Mouse (Mus musculus) liver, embryonic 16.5 days (tissue): Measurements from ENCODE around the gene Socs2. TPM values are rescaled to one million over a fixed set of nuclear protein-coding genes. Genes with fewer than 3 reads are reported as not detected.
A peak's percentile ranks its signal among the peaks of the same experiment; 100 is the strongest.

Source experiments
- ATAC-seq: fragments of 200-750 bp; cut with Nextera tagmentation; 2 replicates; pipeline ENCODE4 v1.8.0; 2017; ENCODE audit warnings: low read depth, mild to moderate bottlenecking, moderate number of reproducible peaks, moderate library complexity
- H3K27ac ChIP-seq: fragments of 300-500 bp; sonication (generic); 2 replicates; pipeline ENCODE4 v1.5.1; 2014; ENCODE audit warnings: mild to moderate bottlenecking, low read length
- H3K27me3 ChIP-seq: fragments of 300-500 bp; sonication (generic); 2 replicates; pipeline ENCODE4 v1.6.1; 2014; ENCODE audit warnings: low read depth, low read length, mixed read lengths; ENCODE audit not compliant: control insufficient read depth, insufficient read depth
- H3K36me3 ChIP-seq: fragments of 300-500 bp; sonication (generic); 2 replicates; pipeline ENCODE4 v1.6.1; 2014; ENCODE audit warnings: mild to moderate bottlenecking; ENCODE audit not compliant: control insufficient read depth, insufficient read depth
- H3K4me1 ChIP-seq: fragments of 300-500 bp; sonication (generic); 2 replicates; pipeline ENCODE4 v1.6.1; 2014; ENCODE audit warnings: low read depth, low read length, mixed read lengths; ENCODE audit not compliant: control insufficient read depth
- H3K4me2 ChIP-seq: fragments of 300-500 bp; sonication (generic); 2 replicates; pipeline ENCODE4 v1.6.1; 2014; ENCODE audit warnings: low read depth, low read length, mixed read lengths
- H3K4me3 ChIP-seq: fragments of 300-500 bp; sonication (generic); 2 replicates; pipeline ENCODE4 v1.5.1; 2014; ENCODE audit warnings: low read depth, mild to moderate bottlenecking, low read length
- H3K9ac ChIP-seq: fragments of 300-500 bp; sonication (generic); 2 replicates; pipeline ENCODE4 v1.6.1; 2014; ENCODE audit warnings: low read depth, low read length
- H3K9me3 ChIP-seq: fragments of 300-500 bp; sonication (generic); replicated peaks from 2 replicates; pipeline ENCODE4 v1.6.1; 2016; ENCODE audit warnings: low read length; ENCODE audit not compliant: control insufficient read depth
- WGBS: fragments of 180-500 bp; shearing (Covaris S2); extraction: QIAGEN DNeasy Blood & Tissue Kit; methylation state at CpG from one replicate; pipeline ENCODE4 v1.1.7; 2014; ENCODE audit not compliant: insufficient replicate concordance; 5-methylcytosine and 5-hydroxymethylcytosine counted together
- polyA plus RNA-seq: library from polyadenylated mRNA; unstranded; fragments of >200 nt; fragmentation: Nextera tagmentation; extraction: Ambion mirVana; gene quantifications from 2 replicates; pipeline ENCODE4 v1.2.1, GENCODE M21; 2015

Gene Socs2
- polyA plus RNA-seq, 1 experiment from 2014 or later, result 5.4 TPM

- Histone ChIP-seq H3K9me3 (no peaks in the 10 kb centered on the region), H3K4me3 (no peak overlapping the region), H3K9ac (no peak overlapping the region), H3K27me3 (no peaks in the 10 kb centered on the region), H3K4me1 (no peaks in the 10 kb centered on the region), H3K36me3 (no peaks in the 10 kb centered on the region), H3K4me2 (no peak overlapping the region), H3K27ac (no peak overlapping the region)
- no peak for ATAC-seq
- 53% methylated on average over 12 of the region's 12 CpGs for WGBS
Observed at GRCm38 (mm10) chr10:95407541-95408160, 9.3 kb downstream of the Socs2 start.

- no peaks in the 10 kb centered on the region for H3K9me3 ChIP-seq
- no peak overlapping the region for H3K4me3 ChIP-seq
- no peak overlapping the region for H3K9ac ChIP-seq
- no peak overlapping the region for H3K27ac ChIP-seq
- no peaks in the 10 kb centered on the region for H3K4me1 ChIP-seq
- H3K4me2 ChIP-seq, result no peak overlapping the region
- H3K27me3 ChIP-seq, result no peaks in the 10 kb centered on the region
- no peak for ATAC-seq
- 67% methylated on average over 2 of the region's 2 CpGs for WGBS
- H3K36me3 ChIP-seq, result no peaks in the 10 kb centered on the region
Observed at GRCm38 (mm10) chr10:95404774-95405173, 12.2 kb downstream of the Socs2 start.

- WGBS, result 62% methylated on average over 13 of the region's 13 CpGs
- no peak overlapping the region for H3K9ac ChIP-seq
Observed at GRCm38 (mm10) chr10:95399689-95400354, 17.2 kb downstream of the Socs2 start.

GRCm38 (mm10) chr10:95398489-95398888 lies 18.5 kb downstream of the Socs2 start:
- Histone ChIP-seq H3K4me3 (no peak overlapping the region), H3K27me3 (peaks cover 11% of the 10 kb centered on the region), H3K9ac (no peak overlapping the region), H3K4me2 (no peak overlapping the region), H3K27ac (no peak overlapping the region), H3K9me3 (no peaks in the 10 kb centered on the region), H3K4me1 (no peaks in the 10 kb centered on the region), H3K36me3 (no peaks in the 10 kb centered on the region)
- 4% methylated on average over 16 of the region's 18 CpGs for WGBS
- ATAC-seq, result no peak

More at GRCm38 (mm10) chr10:95399689-95400354, 17.2 kb downstream of the Socs2 start:
- Histone ChIP-seq H3K27ac (no peak overlapping the region), H3K4me2 (no peak overlapping the region), H3K9me3 (no peaks in the 10 kb centered on the region), H3K4me1 (no peaks in the 10 kb centered on the region), H3K4me3 (no peak overlapping the region), H3K36me3 (no peaks in the 10 kb centered on the region), H3K27me3 (peaks cover 11% of the 10 kb centered on the region)
- no peak for ATAC-seq

- peaks cover 11% of the 10 kb centered on the region for H3K27me3 ChIP-seq
- no peaks in the 10 kb centered on the region for H3K4me1 ChIP-seq
- H3K9ac ChIP-seq, result no peak overlapping the region
- WGBS, result 56% methylated on average over 7 of the region's 7 CpGs
- H3K4me2 ChIP-seq, result no peak overlapping the region
- no peaks in the 10 kb centered on the region for H3K9me3 ChIP-seq
- no peak overlapping the region for H3K27ac ChIP-seq
- no peak overlapping the region for H3K4me3 ChIP-seq
- no peaks in the 10 kb centered on the region for H3K36me3 ChIP-seq
- no peak for ATAC-seq
Observed at GRCm38 (mm10) chr10:95397191-95397835, 19.7 kb downstream of the Socs2 start.

- Histone ChIP-seq H3K27ac (no peak overlapping the region), H3K27me3 (peaks cover 11% of the 10 kb centered on the region), H3K4me3 (no peak overlapping the region), H3K9ac (no peak overlapping the region), H3K9me3 (no peaks in the 10 kb centered on the region), H3K4me1 (no peaks in the 10 kb centered on the region), H3K4me2 (no peak overlapping the region), H3K36me3 (no peaks in the 10 kb centered on the region)
- 45% methylated on average over 8 of the region's 8 CpGs for WGBS
- no peak for ATAC-seq
Observed at GRCm38 (mm10) chr10:95396356-95396755, 20.6 kb downstream of the Socs2 start.

GRCm38 (mm10) chr10:95394819-95395812 lies 21.9 kb downstream of the Socs2 start:
- peaks cover 11% of the 10 kb centered on the region for H3K27me3 ChIP-seq

GRCm38 (mm10) chr10:95392073-95392472 lies 24.9 kb downstream of the Socs2 start:
- Histone ChIP-seq H3K27ac (no peak overlapping the region), H3K27me3 (peaks cover 1% of the 10 kb centered on the region), H3K4me2 (no peak overlapping the region), H3K36me3 (no peaks in the 10 kb centered on the region), H3K9ac (no peak overlapping the region), H3K4me3 (no peak overlapping the region), H3K9me3 (no peaks in the 10 kb centered on the region), H3K4me1 (no peaks in the 10 kb centered on the region)
- 74% methylated on average over 8 of the region's 8 CpGs for WGBS
- ATAC-seq, result no peak

More at GRCm38 (mm10) chr10:95394819-95395812, 21.9 kb downstream of the Socs2 start:
- 34% methylated on average over 25 of the region's 25 CpGs for WGBS
- H3K4me2 ChIP-seq, result peak overlapping the region; percentile 21
- no peak overlapping the region for H3K9ac ChIP-seq
- H3K4me1 ChIP-seq, result no peaks in the 10 kb centered on the region
- H3K27ac ChIP-seq, result no peak overlapping the region
- no peak overlapping the region for H3K4me3 ChIP-seq
- no peaks in the 10 kb centered on the region for H3K9me3 ChIP-seq
- H3K36me3 ChIP-seq, result no peaks in the 10 kb centered on the region
- ATAC-seq, result no peak
